Mouse (Mus musculus): ENCODE measurements around the gene Pfkl.
A peak's percentile ranks its signal among the peaks of the same experiment; 100 is the strongest.
"Not testable (repeated sequence)": the region's sequence is repeated elsewhere in the genome, so short reads cannot be mapped to it uniquely, and the experiment has no call there.

Gene Pfkl

DNA sequence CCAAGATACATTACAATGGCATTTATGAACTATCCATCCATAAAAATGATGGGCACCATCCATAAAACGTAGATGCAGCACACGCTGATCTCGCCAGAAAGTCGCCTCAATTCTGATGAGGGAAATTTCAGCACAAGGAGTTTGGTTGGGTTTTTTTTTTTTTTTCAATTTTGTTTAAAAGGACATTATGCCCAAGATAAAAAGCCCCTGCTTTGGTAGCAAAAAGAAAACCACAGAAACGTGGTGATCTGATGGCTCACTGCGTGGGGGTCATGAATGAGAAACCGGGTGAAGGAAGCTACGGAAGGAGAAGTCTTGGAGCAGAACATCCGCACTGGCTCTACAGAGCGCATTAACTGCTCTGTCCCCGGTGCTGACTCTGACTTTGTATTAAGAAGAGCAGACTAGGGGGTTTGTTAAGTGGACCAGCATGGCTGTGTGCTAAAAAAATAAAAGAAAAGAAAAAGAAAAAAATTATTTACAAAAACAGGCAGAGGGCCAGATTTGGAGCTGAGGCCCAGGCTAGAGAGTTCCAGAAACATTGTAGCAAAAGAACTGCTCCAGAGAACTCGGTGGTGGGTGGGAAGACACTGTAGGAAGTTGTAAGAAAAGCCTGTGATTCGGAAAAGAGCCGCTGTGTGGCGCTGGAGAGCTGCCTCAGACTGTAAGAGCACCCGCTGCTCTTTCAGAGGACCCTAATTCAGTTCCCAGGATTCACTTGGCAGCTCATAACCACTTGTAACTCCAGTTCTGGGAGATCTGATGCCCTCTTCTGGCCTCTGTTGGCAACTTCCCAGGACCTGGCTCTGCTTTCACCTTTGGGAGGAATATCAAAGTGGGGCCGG, 38.0 kb downstream of the Pfkl start:
- peak; percentile 39 for DNase-seq (ENCODE audit: low spot score)

DNA sequence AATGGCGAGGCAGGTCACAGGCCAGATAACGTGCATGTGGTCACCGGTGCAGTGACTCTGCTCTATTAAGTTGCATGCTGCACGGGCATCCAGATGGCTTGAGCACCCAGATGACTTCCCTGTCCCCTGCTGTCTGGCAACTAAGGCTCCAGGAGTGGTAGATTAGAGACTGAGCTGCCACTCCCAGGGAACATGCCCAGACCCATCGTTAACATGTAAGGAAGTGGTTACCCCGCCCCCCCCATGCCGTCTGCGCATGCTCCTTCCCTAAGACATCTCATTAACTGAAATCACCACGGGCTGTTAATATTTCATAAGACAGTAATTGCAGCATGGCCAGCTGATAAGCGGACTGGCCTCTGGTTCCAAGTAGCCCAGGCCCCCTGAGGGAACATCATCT, 38.7 kb downstream of the Pfkl start:
- no peak for DNase-seq (ENCODE audit: low spot score)

DNA sequence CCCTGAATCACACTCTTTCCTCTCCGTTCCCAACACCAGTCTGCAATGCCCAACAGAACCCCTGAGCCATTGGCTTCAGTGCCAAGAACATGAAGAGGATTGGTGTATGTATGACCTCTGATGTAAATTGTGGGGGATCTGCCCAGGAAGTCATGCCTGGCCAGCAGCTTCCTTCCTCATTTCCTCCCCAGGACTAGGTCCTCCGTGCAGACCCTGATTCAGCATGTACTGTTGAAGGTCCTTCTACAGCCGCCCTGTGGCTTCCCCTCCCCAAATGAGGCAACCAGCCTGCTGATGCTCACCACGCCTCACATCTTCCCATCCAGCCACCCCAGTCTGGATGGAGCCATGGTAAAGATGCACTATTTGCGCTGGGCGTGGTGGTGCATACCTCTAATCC, 39.4 kb downstream of the Pfkl start, which contains the start of gene Trpm2:
TSS of gene Trpm2 (minus strand) at position 83 of the 400 bp plus-strand sequence.
- no peak for DNase-seq (ENCODE audit: low spot score)

DNA sequence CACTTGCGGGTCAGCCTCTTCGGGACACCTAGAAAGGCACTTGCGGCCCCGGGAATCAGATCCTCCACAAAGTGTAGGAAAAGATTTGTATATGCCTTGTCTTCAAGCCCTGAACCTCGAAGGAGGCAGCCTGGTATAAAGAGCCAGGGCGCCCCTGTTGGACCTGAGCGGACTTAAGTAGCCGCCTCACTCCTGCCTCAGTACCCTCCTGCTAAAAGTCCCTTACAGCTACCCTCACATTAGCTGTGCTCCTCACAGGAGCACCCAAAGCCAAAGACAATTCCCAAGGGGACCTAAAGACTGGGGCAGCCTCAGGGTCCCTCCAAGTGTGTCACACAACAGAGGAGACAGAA, 39.9 kb downstream of the Pfkl start:
- no peak for DNase-seq (ENCODE audit: low spot score)

DNA sequence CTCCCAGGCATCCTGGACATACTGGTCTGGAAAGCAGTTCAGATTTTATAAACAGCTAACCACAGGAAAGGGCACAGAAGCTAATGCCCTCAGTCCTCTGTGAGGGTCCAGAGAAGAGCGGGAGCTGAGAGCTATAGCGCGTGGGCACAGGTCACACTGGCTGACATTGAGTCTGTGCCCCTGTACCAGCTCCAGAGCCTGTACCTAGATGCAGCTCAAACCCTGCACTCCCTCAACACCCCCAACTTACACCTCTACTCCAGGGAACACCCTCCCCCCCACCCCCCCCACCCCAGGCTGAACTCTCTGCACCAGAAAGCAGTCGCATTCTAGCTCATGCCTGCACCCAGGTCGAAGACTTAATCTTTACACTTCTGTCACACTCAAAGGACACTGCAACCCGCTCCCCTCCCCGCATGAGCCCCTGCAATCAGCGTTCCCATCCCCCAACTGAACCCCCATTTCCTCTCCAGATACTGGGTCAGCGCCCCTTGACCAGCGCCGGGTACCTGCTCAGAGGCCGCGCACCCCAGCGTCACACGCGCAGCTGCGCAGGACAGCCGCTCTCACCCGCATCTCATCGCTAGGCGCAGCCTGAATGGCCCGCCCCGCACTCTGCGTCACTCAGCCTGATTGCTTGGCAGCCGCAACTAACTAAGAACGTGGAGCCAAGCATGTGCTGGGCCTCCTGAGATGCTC, 40.5 kb downstream of the Pfkl start:
- peak; percentile 78 for DNase-seq (ENCODE audit: low spot score)

DNA sequence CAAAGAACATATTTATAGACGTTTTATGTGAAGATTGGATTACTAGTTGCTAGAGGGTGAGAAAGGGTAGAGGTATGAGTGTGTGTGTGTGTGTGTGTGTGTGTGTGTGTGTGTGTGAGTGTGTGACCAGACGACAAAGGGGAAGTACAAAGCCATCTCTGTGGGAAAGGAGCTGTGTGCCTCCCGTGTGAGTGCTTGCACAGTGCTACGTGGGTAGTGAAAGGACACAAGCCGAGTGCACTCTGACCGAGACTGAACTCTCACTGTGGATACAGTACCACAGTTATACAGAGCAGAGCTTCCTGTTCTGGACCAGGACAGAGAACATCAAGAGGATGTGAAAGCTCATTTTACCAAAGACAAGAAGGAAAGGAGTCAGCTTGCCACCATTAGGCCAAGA, 45.9 kb downstream of the Pfkl start:
- DNase-seq (ENCODE audit: low spot score): no peak

DNA sequence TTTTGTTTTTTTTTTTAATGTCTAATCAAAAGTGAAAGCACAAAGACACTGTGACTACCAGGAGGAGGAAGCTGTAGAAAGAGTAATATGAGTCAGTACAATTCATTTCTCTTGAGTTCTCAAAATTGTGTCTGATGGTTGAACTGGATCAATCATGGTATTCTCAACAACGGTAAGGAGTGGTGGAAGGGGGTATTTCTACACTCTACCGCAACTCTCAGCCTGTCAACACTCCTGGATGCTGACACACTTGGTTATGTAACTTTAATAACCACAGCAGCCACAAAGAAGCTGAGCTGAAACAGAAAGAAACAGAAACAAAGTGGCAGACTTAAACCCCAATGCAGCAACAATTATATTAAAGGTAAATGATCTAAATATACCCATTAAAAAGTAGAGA, 47.2 kb downstream of the Pfkl start:
- DNase-seq (ENCODE audit: low spot score): no peak

DNA sequence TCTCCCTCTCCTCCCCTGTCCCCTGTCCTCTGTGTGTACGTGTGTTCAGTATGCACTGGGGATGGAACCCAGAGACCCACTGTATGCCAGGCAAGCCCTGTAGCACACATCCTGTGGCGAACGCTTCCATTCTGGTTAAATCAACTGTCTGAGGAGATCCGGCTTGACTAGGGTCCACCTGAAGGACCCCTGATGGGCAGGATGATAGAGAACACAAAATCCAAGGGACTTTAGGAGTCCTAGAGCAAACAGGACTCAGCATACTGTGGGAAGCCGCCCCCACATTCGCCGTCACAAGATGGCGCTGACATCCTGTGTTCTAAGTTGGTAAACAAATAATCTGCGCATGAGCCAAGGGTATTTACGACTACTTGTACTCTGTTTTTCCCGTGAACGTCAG, 59.4 kb downstream of the Pfkl start:
- not testable (repeated sequence) for DNase-seq (ENCODE audit: low spot score)

DNA sequence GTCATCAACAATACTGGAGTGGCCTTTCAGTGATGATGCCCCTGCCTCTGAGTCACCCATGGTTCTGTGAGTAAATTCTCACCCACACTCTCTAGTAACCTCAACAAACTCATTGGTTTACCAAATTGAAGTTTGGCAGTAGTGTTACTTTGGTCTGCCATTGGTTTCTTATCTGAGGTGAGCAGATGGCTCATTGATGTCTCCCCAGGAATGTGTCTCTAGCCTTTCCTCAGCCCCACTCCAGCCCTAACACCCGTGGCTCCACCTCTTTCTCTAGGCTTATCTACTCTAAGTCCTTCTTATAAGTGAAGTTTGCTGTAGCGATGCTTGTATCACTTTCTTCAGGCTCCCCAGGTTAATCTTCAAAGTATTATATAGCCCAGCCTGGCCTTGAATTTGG, 70.2 kb downstream of the Pfkl start:
- no peak for DNase-seq (ENCODE audit: low spot score)
